Mouse (Mus musculus) E14TG2a.4 (cell line): ENCODE data around the gene Bpifa5.

Source experiments
- CTCF ChIP-seq: conservative IDR thresholded peaks from 2 replicates; pipeline ENCODE4 v1.5.1; 2014; ENCODE audit warnings: low read length
- POU5F1 ChIP-seq: IDR thresholded peaks from 2 replicates; pipeline ENCODE4 v1.6.1; 2014; ENCODE audit warnings: low read length, borderline replicate concordance

DNA sequence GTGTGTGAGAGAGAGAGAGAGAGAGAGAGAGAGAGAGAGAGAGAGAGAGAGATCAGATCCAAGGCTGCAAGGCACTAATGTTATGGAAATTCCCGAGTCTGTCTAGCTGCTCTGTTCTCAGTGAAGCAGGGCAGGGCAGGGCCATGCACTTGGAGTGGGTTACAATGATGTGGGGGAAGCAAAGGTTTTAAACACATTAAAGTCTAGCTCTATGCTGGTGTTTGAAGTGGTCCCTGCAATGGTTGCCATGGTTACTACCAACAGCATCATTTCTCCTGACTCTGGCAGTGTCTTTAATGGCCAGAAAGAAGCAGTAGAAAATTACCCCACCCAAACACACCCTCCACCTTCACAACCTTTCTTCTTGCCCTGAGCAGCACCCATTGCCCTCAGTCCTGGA lies 48.7 kb downstream of the Bpifa5 start:
- TF ChIP-seq CTCF: no peak
- no peak for TF ChIP-seq POU5F1
